In genomic region chr17:35969418-35970389, GRCm38 (mm10) we compare ENCODE assay signal across 8 mouse cellular contexts. TPM values are rescaled to one million over a fixed set of nuclear protein-coding genes. Genes with fewer than 3 reads are reported as not detected.
A peak's percentile ranks its signal among the peaks of the same experiment; 100 is the strongest.
DNase-seq lines count a peak whose midpoint lies in the region; ATAC-seq and TF ChIP-seq lines count a peak whose summit lies in the region.

Abcf1 (minus strand) TSS chr17:35969761.

- H3K36me3 ChIP-seq in forebrain, embryonic 10.5 days (replicated peaks) = peaks cover 57% of the 10 kb centered on the region
- H3K36me3 ChIP-seq in heart, embryonic 15.5 days = peaks cover 23% of the 10 kb centered on the region
- H3K36me3 ChIP-seq in liver, embryonic 14.5 days (replicated peaks; ENCODE audit: control insufficient read depth, insufficient read depth, low read depth) = peaks cover 8% of the 10 kb centered on the region; the same call in 1 of the 2 replicates
- H3K36me3 ChIP-seq in neural tube, embryonic 11.5 days (ENCODE audit: control insufficient read depth, insufficient read depth, low read length) = peaks cover 10% of the 10 kb centered on the region
- peaks cover 3% of the 10 kb centered on the region; the same call in 1 of the 2 replicates for H3K36me3 ChIP-seq in stomach, postnatal 0 days (ENCODE audit: control insufficient read depth, insufficient read depth, low read length)

- ATAC-seq in heart, embryonic 15.5 days (replicated peaks; ENCODE audit: insufficient number of reproducible peaks, insufficient read depth, low FRiP score, low read depth) = peak; percentile 96
- peak; percentile 93 for ATAC-seq in liver, embryonic 14.5 days (ENCODE audit: insufficient read depth)
- ATAC-seq in neural tube, embryonic 11.5 days (ENCODE audit: insufficient read depth, low FRiP score, low TSS enrichment) = peak; percentile 98
- peak; percentile 93 for ATAC-seq in stomach, postnatal 0 days (ENCODE audit: low FRiP score, low TSS enrichment)

- peak within 1 kb of the TSS; percentile 83 for H3K9ac ChIP-seq in heart, embryonic 15.5 days
- peak within 1 kb of the TSS; percentile 85 for H3K9ac ChIP-seq in liver, embryonic 14.5 days (replicated peaks)
- peak within 1 kb of the TSS; percentile 81 for H3K9ac ChIP-seq in neural tube, embryonic 11.5 days (ENCODE audit: low read length)
- peak within 1 kb of the TSS; percentile 86 for H3K9ac ChIP-seq in stomach, postnatal 0 days (ENCODE audit: low read length)

- peak; percentile 99 to 100 for DNase-seq in CD8-positive naive resting alpha-beta T cell, adult 2 months (ENCODE audit: low read depth in 2 of 2, low spot score in 2 of 2)
- peak; percentile 94 for DNase-seq in c-Kit-positive CD71-negative TER-119-negative erythroid progenitor cells, embryonic 14.5 days (ENCODE audit: low read depth)
- peak; percentile 99 for DNase-seq in forebrain, embryonic 10.5 days (ENCODE audit: extremely low spot score, low spot score)
- DNase-seq in kidney, postnatal 25 days = peak; percentile 99 to 100
- peak; percentile 94 for DNase-seq in liver, embryonic 14.5 days (ENCODE audit: low read depth in 3 of 3, low spot score in 3 of 3)
- peak; percentile 99 for DNase-seq in neural tube, embryonic 11.5 days (ENCODE audit: low spot score)
- DNase-seq in stomach, postnatal 0 days (ENCODE audit: low spot score) = peak; percentile 98

- H3K27me3 ChIP-seq in forebrain, embryonic 10.5 days (ENCODE audit: poor library complexity, severe bottlenecking) = no peaks in the 10 kb centered on the region
- no peaks in the 10 kb centered on the region for H3K27me3 ChIP-seq in heart, embryonic 15.5 days
- H3K27me3 ChIP-seq in liver, embryonic 14.5 days (ENCODE audit: control insufficient read depth, insufficient read depth, low read length) = no peaks in the 10 kb centered on the region
- no peaks in the 10 kb centered on the region for H3K27me3 ChIP-seq in neural tube, embryonic 11.5 days (ENCODE audit: control insufficient read depth, insufficient read depth, low read length)
- H3K27me3 ChIP-seq in stomach, postnatal 0 days (ENCODE audit: control insufficient read depth, insufficient read depth, low read length) = no peaks in the 10 kb centered on the region

- H3K27ac ChIP-seq in forebrain, embryonic 10.5 days = peak within 1 kb of the TSS; percentile 91
- peak within 1 kb of the TSS; percentile 86 for H3K27ac ChIP-seq in heart, embryonic 15.5 days
- peak within 1 kb of the TSS; percentile 54 for H3K27ac ChIP-seq in liver, embryonic 14.5 days
- peak within 1 kb of the TSS; percentile 42; the same call in 1 of the 2 replicates for H3K27ac ChIP-seq in neural tube, embryonic 11.5 days (ENCODE audit: low read depth, low read length)
- H3K27ac ChIP-seq in stomach, postnatal 0 days (replicated peaks) = peak within 1 kb of the TSS; percentile 93

- WGBS in forebrain, embryonic 10.5 days = under 1% methylated on average over 68 of the region's 68 CpGs
- whole genome bisulfite sequencing in heart, embryonic 15.5 days = under 1% methylated on average over 68 of the region's 68 CpGs
- WGBS in liver, embryonic 14.5 days (ENCODE audit: insufficient replicate concordance) = under 1% methylated on average over 68 of the region's 68 CpGs
- under 1% methylated on average over 68 of the region's 68 CpGs for WGBS in neural tube, embryonic 11.5 days
- whole genome bisulfite sequencing in stomach, postnatal 0 days = under 1% methylated on average over 62 of the region's 68 CpGs

- no peaks in the 10 kb centered on the region for H3K9me3 ChIP-seq in forebrain, embryonic 10.5 days
- H3K9me3 ChIP-seq in heart, embryonic 15.5 days (replicated peaks) = no peaks in the 10 kb centered on the region
- no peaks in the 10 kb centered on the region for H3K9me3 ChIP-seq in liver, embryonic 14.5 days (ENCODE audit: control insufficient read depth, low read length)
- H3K9me3 ChIP-seq in neural tube, embryonic 11.5 days (ENCODE audit: control insufficient read depth, low read length) = no peaks in the 10 kb centered on the region
- no peaks in the 10 kb centered on the region for H3K9me3 ChIP-seq in stomach, postnatal 0 days (ENCODE audit: control insufficient read depth, low read length)

- TF ChIP-seq EP300 in liver, embryonic 14.5 days (IDR thresholded peaks at IDR 0.05; ENCODE audit: low read depth) = no peak
- TF ChIP-seq EP300 in stomach, postnatal 0 days (optimal IDR thresholded peaks at IDR 0.05) = no peak

- H3K4me2 ChIP-seq in heart, embryonic 15.5 days = peak within 1 kb of the TSS; percentile 72
- peak within 1 kb of the TSS; percentile 79 for H3K4me2 ChIP-seq in liver, embryonic 14.5 days (ENCODE audit: low read depth)
- H3K4me2 ChIP-seq in neural tube, embryonic 11.5 days (ENCODE audit: low read depth) = peak within 1 kb of the TSS; percentile 84
- H3K4me2 ChIP-seq in stomach, postnatal 0 days (replicated peaks; ENCODE audit: low read depth) = peak within 1 kb of the TSS; percentile 72

- TF ChIP-seq CTCF in liver, embryonic 14.5 days (IDR thresholded peaks at IDR 0.05; ENCODE audit: low read depth) = no peak
- TF ChIP-seq CTCF in stomach, postnatal 0 days (IDR thresholded peaks at IDR 0.05; ENCODE audit: low read depth) = no peak

- peak within 1 kb of the TSS; percentile 80 for H3K4me3 ChIP-seq in forebrain, embryonic 10.5 days
- H3K4me3 ChIP-seq in heart, embryonic 15.5 days = peak within 1 kb of the TSS; percentile 79
- peak within 1 kb of the TSS; percentile 77 to 88 for H3K4me3 ChIP-seq in liver, embryonic 14.5 days (ENCODE audit: insufficient read depth in 1 of 2, low read depth in 2 of 2, low read length in 2 of 2)
- H3K4me3 ChIP-seq in neural tube, embryonic 11.5 days (ENCODE audit: low read depth, low read length) = peak within 1 kb of the TSS; percentile 92
- H3K4me3 ChIP-seq in stomach, postnatal 0 days (ENCODE audit: low read depth, low read length) = peak within 1 kb of the TSS; percentile 81

- peaks cover 28% of the 10 kb centered on the region for H3K4me1 ChIP-seq in forebrain, embryonic 10.5 days
- peaks cover 22% of the 10 kb centered on the region for H3K4me1 ChIP-seq in heart, embryonic 15.5 days (replicated peaks)
- H3K4me1 ChIP-seq in liver, embryonic 14.5 days (replicated peaks; ENCODE audit: control insufficient read depth in 2 of 2, insufficient read depth in 2 of 2, low read length in 1 of 2) = peaks cover 13 to 15% of the 10 kb centered on the region in 2 experiments
- H3K4me1 ChIP-seq in neural tube, embryonic 11.5 days (ENCODE audit: control insufficient read depth, insufficient read depth, low read length) = peaks cover 7% of the 10 kb centered on the region
- peaks cover 3% of the 10 kb centered on the region; the same call in 1 of the 2 replicates for H3K4me1 ChIP-seq in stomach, postnatal 0 days (replicated peaks; ENCODE audit: control insufficient read depth, insufficient read depth)

RNA-seq across cellular contexts. Expression of gene Abcf1, which starts in this region (rescaled TPM):
- polyA plus RNA-seq in forebrain, embryonic 10.5 days (2016; fragmentation: Nextera tagmentation; extraction: Ambion mirVana) = 114 and 129 TPM in 2 replicates
- 57.8 and 71.3 TPM in 2 replicates for polyA plus RNA-seq in heart, embryonic 15.5 days (2015; fragmentation: Nextera tagmentation; extraction: Ambion mirVana)
- polyA plus RNA-seq in liver, embryonic 14.5 days (2012; rRNA removed) = 35.7 and 49.0 TPM in 2 replicates
- polyA plus RNA-seq in liver, embryonic 14.5 days (2014; fragmentation: Nextera tagmentation; extraction: Ambion mirVana) = 39.0 and 49.1 TPM in 2 replicates
- 103 and 113 TPM in 2 replicates for polyA plus RNA-seq in neural tube, embryonic 11.5 days (2014; fragmentation: Nextera tagmentation; extraction: Ambion mirVana)
- 54.8 and 71.5 TPM in 2 replicates for polyA plus RNA-seq in stomach, postnatal 0 days (2015; fragmentation: Nextera tagmentation; extraction: Ambion mirVana)

Comparison
In these comparisons a context has a peak if more than half of its experiments do, and no peak if none do; other contexts are left out.
1. Peak in every context shown above with its lines: DNase-seq, ATAC-seq, H3K4me3 ChIP-seq and H3K27ac ChIP-seq.
2. H3K27ac ChIP-seq: peak in every context shown above with its lines; median percentile 93 in stomach, postnatal 0 days; 91 in forebrain, embryonic 10.5 days; 86 in heart, embryonic 15.5 days; 54 in liver, embryonic 14.5 days; 42 in neural tube, embryonic 11.5 days.